Mouse (Mus musculus) intestine, postnatal 0 days (tissue): ENCODE results near the gene Pla2g16. TPM values are rescaled to one million over a fixed set of nuclear protein-coding genes. Genes with fewer than 3 reads are reported as not detected.

ENCODE experiments used
- ATAC-seq: fragments of 200-750 bp; cut with Nextera tagmentation; 2 replicates; pipeline ENCODE4 v1.8.0; 2017; ENCODE audit warnings: mild to moderate bottlenecking, moderate TSS enrichment, moderate library complexity
- H3K27ac ChIP-seq: fragments of 300-500 bp; sonication (generic); 2 replicates; pipeline ENCODE4 v1.5.1; 2014; ENCODE audit warnings: mild to moderate bottlenecking, low read depth, low read length, moderate library complexity
- H3K27me3 ChIP-seq: fragments of 300-500 bp; sonication (generic); replicated peaks from 2 replicates; pipeline ENCODE4 v1.6.1; 2014; ENCODE audit warnings: low read length, mixed read lengths; ENCODE audit not compliant: control insufficient read depth, insufficient read depth
- H3K36me3 ChIP-seq: fragments of 300-500 bp; sonication (generic); 2 replicates; pipeline ENCODE4 v1.6.1; 2014; ENCODE audit warnings: mild to moderate bottlenecking, moderate library complexity; ENCODE audit not compliant: control insufficient read depth, insufficient read depth
- H3K4me1 ChIP-seq: fragments of 300-500 bp; sonication (generic); replicated peaks from 2 replicates; pipeline ENCODE4 v1.6.1; 2014; ENCODE audit warnings: antibody characterized with exemption, low read length, mixed read lengths; ENCODE audit not compliant: control insufficient read depth, insufficient read depth
- H3K4me2 ChIP-seq: fragments of 300-500 bp; sonication (generic); replicated peaks from 2 replicates; pipeline ENCODE4 v1.6.1; 2014; ENCODE audit warnings: low read depth, mild to moderate bottlenecking, moderate library complexity
- H3K4me3 ChIP-seq: fragments of 300-500 bp; sonication (generic); 2 replicates; pipeline ENCODE4 v1.5.1; 2014; ENCODE audit warnings: low read depth, low read length
- H3K9ac ChIP-seq: fragments of 300-500 bp; sonication (generic); 2 replicates; pipeline ENCODE4 v1.6.1; 2014; ENCODE audit warnings: mild to moderate bottlenecking, low read depth, low read length
- H3K9me3 ChIP-seq: fragments of 300-500 bp; sonication (generic); 2 replicates; pipeline ENCODE4 v1.6.1; 2016; ENCODE audit warnings: mixed run types; ENCODE audit not compliant: control insufficient read depth
- CTCF ChIP-seq: sonication (generic); IDR thresholded peaks from 2 replicates; pipeline ENCODE4 v1.5.1; 2016; ENCODE audit warnings: low read depth, mild to moderate bottlenecking, control low read depth, antibody characterized with exemption, moderate library complexity
- WGBS: fragments of 180-500 bp; shearing (Covaris S2); extraction: QIAGEN DNeasy Blood & Tissue Kit; methylation state at CpG from one replicate; pipeline ENCODE4 v1.1.7; 2014; 5-methylcytosine and 5-hydroxymethylcytosine counted together
- polyA plus RNA-seq: library from polyadenylated mRNA; unstranded; fragments of >200 nt; fragmentation: Nextera tagmentation; extraction: Ambion mirVana; gene quantifications from 2 replicates; pipeline ENCODE4 v1.2.1, GENCODE M21; 2015

The Pla2g16 gene
- polyA plus RNA-seq, 1 experiment from 2014 or later: 6.4 TPM

GRCm38 (mm10) chr19:7552301-7552673 lies 5.0 kb upstream of the Pla2g16 start:
- no peak overlapping the region for H3K4me3 ChIP-seq
- WGBS: 72% methylated on average over 2 of the region's 2 CpGs
- no peaks in the 10 kb centered on the region for H3K36me3 ChIP-seq
- ATAC-seq: no peak
- no peaks in the 10 kb centered on the region for H3K9me3 ChIP-seq
- no peak overlapping the region for H3K27ac ChIP-seq
- no peak overlapping the region for H3K9ac ChIP-seq
- H3K4me1 ChIP-seq: no peaks in the 10 kb centered on the region
- H3K4me2 ChIP-seq: no peak overlapping the region
- no peaks in the 10 kb centered on the region for H3K27me3 ChIP-seq
- no peak for TF ChIP-seq CTCF

GRCm38 (mm10) chr19:7553441-7553840 lies 3.8 kb upstream of the Pla2g16 start:
- no peak for ATAC-seq
- Histone ChIP-seq H3K27ac (no peak overlapping the region), H3K4me3 (no peak overlapping the region), H3K36me3 (no peaks in the 10 kb centered on the region), H3K4me1 (peaks cover 5% of the 10 kb centered on the region; the same call in 1 of the 2 replicates), H3K4me2 (no peak overlapping the region), H3K27me3 (no peaks in the 10 kb centered on the region), H3K9ac (no peak overlapping the region), H3K9me3 (no peaks in the 10 kb centered on the region)
- TF ChIP-seq CTCF: no peak

- Histone ChIP-seq H3K27ac (no peak overlapping the region), H3K27me3 (no peaks in the 10 kb centered on the region), H3K4me1 (peaks cover 5% of the 10 kb centered on the region; the same call in 1 of the 2 replicates), H3K4me3 (no peak overlapping the region), H3K9me3 (no peaks in the 10 kb centered on the region), H3K4me2 (no peak overlapping the region), H3K9ac (no peak overlapping the region), H3K36me3 (no peaks in the 10 kb centered on the region)
- ATAC-seq: no peak
- WGBS: 65% methylated on average over 4 of the region's 4 CpGs
- TF ChIP-seq CTCF: no peak
Measured at GRCm38 (mm10) chr19:7554881-7555280, 2.4 kb upstream of the Pla2g16 start.

GRCm38 (mm10) chr19:7556641-7557040 lies 618 bp upstream of the Pla2g16 start:
- H3K36me3 ChIP-seq: no peaks in the 10 kb centered on the region
- H3K27ac ChIP-seq: no peak overlapping the region
- TF ChIP-seq CTCF: no peak
- no peak overlapping the region for H3K4me3 ChIP-seq
- no peaks in the 10 kb centered on the region for H3K9me3 ChIP-seq
- WGBS: 100% methylated on average over 1 of the region's 1 CpGs
- no peak for ATAC-seq
- H3K4me2 ChIP-seq: no peak overlapping the region
- H3K9ac ChIP-seq: no peak overlapping the region
- H3K4me1 ChIP-seq: peaks cover 5% of the 10 kb centered on the region; the same call in 1 of the 2 replicates
- no peaks in the 10 kb centered on the region for H3K27me3 ChIP-seq

- Histone ChIP-seq H3K4me1 (peaks cover 5% of the 10 kb centered on the region; the same call in 1 of the 2 replicates), H3K9me3 (no peaks in the 10 kb centered on the region), H3K27me3 (no peaks in the 10 kb centered on the region), H3K4me2 (peak overlapping the region; percentile 85), H3K4me3 (peak overlapping the region; percentile 54), H3K27ac (no peak overlapping the region), H3K9ac (0 out of 2 replicates have a peak overlapping the region, but pooled peaks have one; percentile 35), H3K36me3 (no peaks in the 10 kb centered on the region)
- no peak for TF ChIP-seq CTCF
- no peak for ATAC-seq
- 12% methylated on average over 4 of the region's 4 CpGs for WGBS
Measured at GRCm38 (mm10) chr19:7557844-7558243, 585 bp downstream of the Pla2g16 start.

- no peak overlapping the region for H3K9ac ChIP-seq
- 67% methylated on average over 4 of the region's 4 CpGs for WGBS
- TF ChIP-seq CTCF: no peak
- H3K27ac ChIP-seq: no peak overlapping the region
- no peaks in the 10 kb centered on the region for H3K9me3 ChIP-seq
- H3K4me1 ChIP-seq: peaks cover 5% of the 10 kb centered on the region; the same call in 1 of the 2 replicates
- H3K27me3 ChIP-seq: no peaks in the 10 kb centered on the region
- H3K4me2 ChIP-seq: peak overlapping the region; percentile 85
- H3K36me3 ChIP-seq: no peaks in the 10 kb centered on the region
- ATAC-seq: no peak
- 0 out of 2 replicates have a peak overlapping the region, but pooled peaks have one; percentile 54 for H3K4me3 ChIP-seq
Measured at GRCm38 (mm10) chr19:7558675-7559074, 1.4 kb downstream of the Pla2g16 start.

- no peaks in the 10 kb centered on the region for H3K27me3 ChIP-seq
- H3K4me1 ChIP-seq: peaks cover 5% of the 10 kb centered on the region; the same call in 1 of the 2 replicates
- no peaks in the 10 kb centered on the region for H3K9me3 ChIP-seq
- no peaks in the 10 kb centered on the region for H3K36me3 ChIP-seq
- no peak for TF ChIP-seq CTCF
- H3K4me2 ChIP-seq: no peak overlapping the region
- H3K27ac ChIP-seq: no peak overlapping the region
- 63% methylated on average over 4 of the region's 4 CpGs for WGBS
- H3K4me3 ChIP-seq: no peak overlapping the region
- H3K9ac ChIP-seq: no peak overlapping the region
- ATAC-seq: no peak
Measured at GRCm38 (mm10) chr19:7559986-7560385, 2.7 kb downstream of the Pla2g16 start.
